Mouse (Mus musculus) ES-CJ7 (cell line): ENCODE data around the gene Herc6.
A peak's percentile ranks its signal among the peaks of the same experiment; 100 is the strongest.
"Not testable (repeated sequence)": the region's sequence is repeated elsewhere in the genome, so short reads cannot be mapped to it uniquely, and the experiment has no call there.

Experiments
- DNase-seq: peaks from one replicate; pipeline ENCODE4 v3.0.0; 2011; ENCODE audit warnings: low read depth, low spot score

Gene Herc6

DNA sequence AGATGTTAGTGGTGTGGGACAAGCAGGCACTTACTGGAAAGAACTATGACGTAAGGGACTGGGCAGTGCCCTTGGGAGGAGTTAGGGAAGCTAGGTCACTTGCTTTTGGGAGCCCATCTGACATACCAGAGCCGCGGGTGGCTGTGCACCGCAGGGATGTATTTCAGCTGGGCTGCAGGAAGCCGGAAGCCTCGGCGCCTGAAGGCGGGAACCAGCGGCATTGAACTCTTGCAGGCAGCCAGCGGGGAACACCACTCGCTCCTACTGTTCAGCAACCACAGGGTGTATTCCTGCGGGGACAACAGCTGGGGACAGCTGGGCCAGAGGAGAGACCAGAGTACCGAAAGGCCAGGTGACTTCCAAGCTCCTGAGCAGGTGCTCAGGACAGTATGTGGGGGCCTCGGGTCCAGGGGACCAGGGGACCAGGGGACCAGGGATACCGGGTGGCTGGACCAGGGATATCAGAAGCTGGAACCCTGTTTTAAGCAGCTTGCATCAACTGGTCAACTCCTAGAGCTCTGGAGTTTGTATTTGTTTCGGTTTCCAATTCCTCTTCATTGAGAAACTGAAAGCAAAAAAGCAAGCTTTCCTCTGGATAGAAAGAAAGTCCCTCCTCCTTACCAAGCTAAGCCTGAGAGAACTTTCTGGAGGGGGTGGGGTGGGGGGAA lies at the start of gene Herc6:
Herc6 (plus strand) TSS at position 120 of the 668 bp plus-strand sequence.
- peak; percentile 48 for DNase-seq

DNA sequence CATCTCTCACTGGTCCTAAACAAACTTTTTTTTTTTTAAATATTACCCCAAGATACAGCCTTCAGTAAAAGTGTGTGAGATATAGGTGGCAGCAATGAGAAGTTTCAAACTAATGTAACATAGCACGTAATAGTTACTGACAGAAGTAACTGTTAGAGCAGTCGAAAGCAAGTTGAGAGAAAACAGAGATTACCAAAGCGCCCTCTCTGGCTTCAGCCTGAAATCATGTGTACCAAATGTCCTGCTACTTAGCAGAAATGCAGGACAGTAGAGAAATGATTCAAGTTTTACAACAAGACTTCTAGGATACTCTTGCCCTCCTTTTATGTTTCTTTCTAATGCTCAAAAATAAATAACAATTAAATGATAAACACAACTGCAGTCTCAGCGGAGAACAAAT lies 49.8 kb upstream of the Herc6 start:
- no peak for DNase-seq

DNA sequence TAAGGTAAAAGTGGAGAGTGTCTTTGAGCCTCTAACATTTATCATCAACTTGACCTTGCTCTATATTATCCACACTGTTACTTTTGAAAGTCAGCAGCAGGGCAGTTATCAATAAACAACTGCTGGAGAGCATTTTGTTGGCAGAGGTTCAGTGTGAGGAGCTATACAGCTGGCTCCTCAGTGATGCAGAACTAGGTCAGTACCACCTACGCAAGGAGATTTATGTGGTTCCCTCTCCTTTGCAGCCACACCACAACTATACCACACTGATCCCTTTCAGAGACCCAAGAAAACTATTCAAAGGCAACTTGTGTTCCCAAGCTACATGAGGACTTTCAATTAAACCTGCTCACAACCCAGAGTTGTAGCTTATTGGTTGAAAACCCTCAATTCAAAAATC lies 49.4 kb upstream of the Herc6 start:
- DNase-seq, result no peak

DNA sequence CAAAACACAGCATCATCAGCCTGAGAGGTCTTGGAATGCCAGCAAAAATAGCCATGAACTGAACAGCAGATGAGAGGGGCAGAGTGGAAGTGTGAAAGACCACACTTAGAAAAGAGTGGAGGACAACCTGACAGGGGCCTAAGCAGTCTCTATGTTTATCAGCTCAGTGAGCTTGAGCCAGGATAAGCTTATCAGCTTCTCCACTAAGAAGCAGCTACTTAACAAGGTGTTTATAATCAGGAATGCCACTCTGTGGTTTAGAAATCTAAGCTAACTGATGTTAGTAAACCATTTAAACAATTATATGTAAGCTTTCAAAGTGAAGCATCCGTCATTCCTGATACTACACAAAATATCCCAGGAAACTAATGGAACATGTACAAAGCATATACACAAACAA lies 48.8 kb upstream of the Herc6 start:
- DNase-seq, result no peak

DNA sequence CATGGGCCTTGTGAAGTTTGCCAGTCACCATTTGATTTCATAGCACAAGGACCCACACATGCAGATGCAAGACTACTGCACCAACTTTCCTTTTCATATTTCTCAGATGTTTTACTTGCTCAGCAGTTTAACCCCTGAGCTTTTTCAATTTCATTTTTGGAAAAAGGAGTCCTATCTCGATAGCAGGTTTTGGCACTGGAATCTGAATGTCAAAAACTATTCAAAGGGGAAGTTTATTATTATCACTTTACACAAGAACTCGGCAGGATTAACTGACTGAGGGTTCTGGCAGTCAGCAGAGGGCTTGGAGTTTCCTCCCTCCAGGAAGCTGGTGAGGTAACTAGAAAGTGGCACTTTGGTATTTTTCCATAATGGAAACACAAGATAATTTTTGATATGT lies 47.4 kb upstream of the Herc6 start:
- DNase-seq, result no peak

DNA sequence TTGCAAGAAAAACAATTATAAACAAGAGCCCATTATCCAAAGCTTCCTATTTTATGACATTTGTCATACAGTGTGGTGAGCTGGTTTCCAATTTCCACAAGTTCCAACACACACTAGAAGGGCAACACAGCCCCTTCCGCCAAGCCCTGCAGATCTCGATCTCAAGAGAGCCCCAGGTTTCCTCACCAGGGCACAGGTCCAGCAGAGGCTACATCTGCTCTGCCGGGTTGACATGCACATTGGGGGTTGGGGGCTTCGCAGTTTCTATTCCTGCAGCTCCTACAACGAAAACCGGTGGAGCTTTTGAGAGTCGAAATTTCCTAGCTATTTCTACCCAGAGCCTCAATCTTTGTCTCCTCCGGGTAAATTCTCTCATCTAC lies 46.6 kb upstream of the Herc6 start:
- peak; percentile 7 for DNase-seq

DNA sequence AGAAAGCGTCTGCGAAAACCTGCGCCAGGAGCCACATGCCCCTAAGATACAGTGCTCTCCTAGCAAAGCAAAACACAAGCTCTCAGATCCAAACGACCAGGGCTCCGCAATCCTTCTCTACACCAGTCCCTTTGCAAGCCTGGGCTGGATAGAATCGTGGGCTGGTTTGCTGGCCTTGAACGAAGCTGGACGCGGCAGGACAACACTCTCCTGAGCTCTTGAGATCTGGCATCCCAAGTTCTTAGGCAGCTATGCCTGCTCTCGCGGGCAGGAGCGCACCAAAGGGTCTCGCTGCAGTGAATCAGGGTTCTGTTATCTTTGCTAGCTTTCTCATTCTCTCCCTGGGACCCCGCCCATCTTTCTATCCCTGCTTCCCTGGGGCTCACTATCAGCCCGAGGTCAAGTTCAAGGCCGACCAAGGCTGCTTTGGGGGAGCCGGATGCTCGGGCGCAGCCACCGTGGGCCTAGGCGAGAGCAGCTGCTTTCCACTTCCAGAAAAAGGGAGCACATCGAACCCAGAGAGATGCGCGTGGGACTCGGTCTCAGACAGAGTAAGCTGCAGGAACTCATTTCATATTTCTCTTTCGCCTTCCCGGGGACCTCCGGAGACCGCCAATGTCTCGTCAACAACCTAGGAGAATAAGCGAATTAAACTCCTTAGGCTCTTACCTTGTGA lies 46.1 kb upstream of the Herc6 start:
- DNase-seq, result peak; percentile 80

DNA sequence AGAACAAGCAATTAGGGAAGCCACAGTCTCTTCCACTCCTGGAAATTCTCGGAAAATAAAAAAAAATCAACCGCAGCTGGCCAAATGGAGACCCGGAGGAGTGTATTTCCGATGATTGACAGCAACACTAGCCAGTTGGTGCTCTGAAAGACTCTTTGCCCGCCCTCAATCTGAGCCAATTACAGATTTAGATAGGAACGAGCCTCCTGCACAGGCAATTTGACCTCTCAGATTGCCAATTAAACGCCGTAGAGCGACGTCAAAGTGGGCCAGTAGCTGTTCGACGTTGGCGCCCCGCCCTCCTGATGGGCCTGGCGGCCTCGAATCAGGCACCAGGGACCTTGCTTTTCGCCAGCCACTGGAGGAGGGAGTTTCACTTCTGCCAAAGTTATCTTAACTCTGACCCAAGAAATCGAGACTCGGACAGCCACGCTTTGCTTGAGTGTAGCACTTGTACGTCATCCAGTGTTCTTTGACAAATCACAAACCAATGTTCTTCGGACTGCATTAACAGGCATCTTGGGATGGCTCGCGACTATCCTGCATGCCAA lies 45.3 kb upstream of the Herc6 start, which contains the start of gene Ppm1k:
Ppm1k (minus strand) TSS at position 83 of the 551 bp plus-strand sequence.
- peak; percentile 98 for DNase-seq

DNA sequence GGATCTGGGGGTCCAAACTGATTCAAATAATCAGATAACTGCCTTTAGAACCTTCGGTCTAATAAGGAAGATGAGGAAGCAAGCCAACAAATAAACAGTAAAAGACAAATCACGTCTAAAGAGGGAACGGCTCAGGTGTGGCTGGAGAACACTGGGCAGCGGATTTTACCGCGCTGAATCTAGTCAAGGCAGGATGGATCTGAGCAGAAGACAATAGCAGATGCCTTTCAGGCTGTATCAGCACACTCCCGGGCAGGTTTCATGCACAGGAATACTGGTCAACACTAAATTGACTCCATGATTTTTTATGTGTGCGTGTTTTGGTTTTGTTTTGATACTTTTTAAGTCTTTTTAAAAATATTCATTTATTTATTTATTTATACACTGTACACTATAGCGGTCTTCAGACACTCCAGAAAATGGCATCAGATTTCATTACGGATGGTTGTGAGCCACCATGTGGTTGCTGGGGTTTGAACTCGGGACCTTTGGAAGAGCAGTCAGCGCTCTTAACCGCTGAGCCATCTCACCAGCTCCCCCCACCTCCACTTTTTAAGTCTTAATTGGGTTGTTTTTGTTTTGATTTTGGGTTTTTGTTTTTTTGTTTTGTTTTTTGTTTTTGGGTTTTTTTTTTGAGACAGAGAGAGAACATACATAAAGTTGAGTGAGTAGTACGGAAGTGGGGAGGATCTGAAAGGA lies 44.7 kb upstream of the Herc6 start:
- DNase-seq, result peak; percentile 27

DNA sequence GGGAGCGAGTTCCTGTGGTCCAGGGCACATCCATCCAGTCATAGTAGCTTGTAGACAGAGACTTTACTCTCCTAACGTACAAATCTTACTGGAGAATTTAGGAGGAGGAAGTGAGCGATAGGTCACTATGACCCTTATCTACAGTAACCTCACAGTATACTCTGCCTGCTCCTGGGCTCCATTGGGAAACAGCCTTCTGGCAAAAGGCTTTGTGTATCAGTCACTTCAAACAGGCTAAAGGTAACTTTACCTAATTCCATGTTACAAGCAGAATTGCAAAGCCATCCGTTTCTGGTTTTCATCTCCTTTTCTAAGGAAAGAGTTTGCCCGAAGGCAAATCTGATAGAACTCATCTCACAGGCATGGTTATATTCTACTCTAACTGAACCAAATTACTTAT lies 42.9 kb upstream of the Herc6 start:
- DNase-seq, result no peak

DNA sequence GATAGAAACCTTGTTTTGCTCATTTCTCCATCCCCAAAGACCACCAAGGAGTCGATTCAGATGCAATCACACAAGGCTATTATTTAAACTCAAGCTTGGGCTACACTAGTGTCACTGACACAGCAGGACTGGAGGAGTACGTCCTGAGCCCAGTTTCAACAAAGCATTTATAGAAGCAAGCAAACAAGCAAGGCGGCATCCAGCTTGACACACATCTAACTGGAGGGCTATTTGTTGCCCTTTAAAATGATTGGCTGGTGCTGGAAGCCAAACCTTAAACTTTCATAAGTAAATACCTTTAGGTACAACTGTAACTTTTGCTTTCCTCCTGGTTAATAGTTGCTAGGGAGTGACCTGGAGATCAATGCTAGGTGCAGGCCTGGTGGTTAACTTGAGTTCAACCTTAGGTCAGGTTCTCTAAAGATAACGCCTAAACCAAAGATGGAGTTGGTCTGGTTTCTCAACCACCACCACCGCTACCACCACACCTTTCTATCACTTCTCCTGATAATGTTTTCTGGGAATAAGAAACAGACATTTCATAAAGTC lies 39.8 kb upstream of the Herc6 start:
- no peak for DNase-seq

DNA sequence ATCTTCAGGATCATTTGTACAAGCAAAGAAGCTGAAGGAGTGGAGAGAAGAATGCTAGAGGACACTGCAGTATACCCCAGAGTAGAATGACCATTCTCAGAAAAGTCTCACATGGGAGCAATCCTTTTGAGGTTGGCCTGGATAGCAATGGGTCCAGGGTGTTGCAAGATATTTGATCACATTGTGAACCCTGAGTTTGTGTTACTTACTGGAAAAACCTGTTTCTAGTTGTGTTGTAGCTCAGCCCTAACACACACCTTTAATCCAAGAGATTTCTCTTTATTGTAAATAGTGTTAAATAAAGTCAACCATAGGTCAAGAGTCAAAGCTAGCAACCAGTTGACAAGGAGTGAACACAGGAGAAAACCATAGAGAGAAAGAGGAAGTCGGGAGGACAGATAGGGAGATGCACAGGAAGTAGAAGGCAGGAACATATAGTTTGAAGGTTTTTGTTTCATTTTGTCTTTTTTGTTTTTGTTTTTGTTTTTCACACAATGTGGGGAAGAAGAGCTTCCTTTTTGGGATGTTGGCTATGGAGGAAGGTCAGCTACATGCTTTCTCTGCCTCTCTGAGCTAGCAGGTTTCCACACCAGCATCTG lies 39.0 kb upstream of the Herc6 start:
- no peak for DNase-seq

DNA sequence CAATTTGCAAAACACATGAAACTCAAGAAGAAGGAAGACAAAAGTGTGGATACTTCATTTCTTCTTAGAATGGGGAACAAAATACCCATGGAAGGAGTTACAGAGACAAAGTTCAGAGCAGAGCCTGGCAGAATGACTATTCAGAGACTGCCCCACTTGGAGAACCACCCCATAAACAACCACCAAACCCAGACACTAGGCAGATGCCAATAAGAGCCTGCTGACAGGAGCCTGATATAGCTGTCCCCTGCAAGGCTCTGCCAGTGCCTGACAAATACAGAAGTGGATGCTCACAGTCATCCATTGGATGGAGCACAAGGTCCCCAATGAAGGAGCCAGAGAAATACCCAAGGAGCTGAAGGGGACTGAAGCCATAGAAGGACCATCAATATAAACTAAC lies 37.2 kb upstream of the Herc6 start:
- not testable (repeated sequence) for DNase-seq

DNA sequence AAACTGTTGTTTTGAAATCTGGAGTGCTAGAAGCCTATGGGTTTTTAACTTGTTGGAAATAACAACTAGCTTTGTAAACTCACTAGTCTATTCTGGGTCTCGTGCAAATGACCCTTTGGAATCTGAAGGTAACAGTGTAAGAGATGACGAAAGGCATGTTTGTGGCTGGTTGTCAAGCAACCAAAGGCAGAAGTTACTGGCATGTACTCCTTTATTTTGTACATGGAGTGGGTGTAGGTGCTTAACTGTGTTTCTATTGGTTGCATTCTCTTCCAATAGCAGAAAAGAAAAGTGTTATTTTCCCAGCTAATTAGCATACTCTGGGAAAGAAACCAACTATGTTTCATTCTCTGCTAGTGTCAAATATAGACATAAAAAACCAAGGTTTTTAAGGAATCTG lies 35.9 kb upstream of the Herc6 start:
- DNase-seq, result no peak

DNA sequence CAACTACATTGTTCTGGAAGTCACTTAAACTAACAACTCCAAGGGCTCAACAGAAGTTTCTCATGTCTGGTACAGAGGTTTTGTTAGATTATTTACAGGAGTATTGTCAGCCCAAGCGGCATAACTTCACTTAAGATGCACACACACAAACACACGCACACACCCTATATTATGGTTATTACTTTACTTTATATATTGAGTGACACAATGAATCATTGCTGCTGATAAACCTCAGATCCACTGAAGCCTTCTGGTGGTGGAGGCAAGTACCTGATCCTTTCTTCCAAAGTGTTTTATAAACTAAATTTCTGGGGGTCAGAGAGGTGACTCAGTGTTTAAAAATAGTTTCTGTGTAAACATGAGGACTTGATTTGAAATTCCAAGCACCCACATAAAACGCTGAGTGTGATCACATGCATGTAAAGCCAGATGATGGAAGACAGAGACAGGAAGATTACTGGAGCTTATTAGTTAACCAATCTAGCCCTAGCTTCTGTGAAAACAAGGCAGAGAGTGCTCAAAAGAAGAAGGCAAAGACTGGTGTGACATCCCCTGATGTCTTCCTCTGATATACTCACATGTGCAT lies 29.5 kb upstream of the Herc6 start:
- DNase-seq, result no peak

DNA sequence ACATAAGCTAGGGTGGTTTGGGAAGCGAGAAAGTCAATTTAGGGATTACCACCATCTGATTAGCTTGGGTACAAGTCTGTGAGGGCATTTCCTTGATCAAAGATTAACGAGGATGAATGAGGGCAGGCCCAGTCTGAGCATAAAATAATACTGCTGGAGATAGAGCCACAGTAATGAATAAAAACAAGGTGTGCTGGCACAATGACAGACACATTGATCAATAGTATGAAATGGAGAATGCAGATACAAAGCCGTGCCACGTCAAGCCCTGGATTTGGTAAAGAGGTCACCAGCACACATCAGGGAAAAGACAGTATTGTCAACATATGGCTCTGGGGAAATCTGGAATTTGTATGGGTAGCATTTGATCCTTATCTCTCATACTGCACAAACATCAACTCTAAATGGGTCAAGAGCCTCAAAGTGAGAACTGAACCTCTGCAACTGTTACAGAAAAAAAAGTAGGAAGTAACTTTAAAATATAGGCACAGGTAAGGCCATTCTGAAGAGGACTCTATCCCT lies 22.9 kb upstream of the Herc6 start:
- no peak for DNase-seq

DNA sequence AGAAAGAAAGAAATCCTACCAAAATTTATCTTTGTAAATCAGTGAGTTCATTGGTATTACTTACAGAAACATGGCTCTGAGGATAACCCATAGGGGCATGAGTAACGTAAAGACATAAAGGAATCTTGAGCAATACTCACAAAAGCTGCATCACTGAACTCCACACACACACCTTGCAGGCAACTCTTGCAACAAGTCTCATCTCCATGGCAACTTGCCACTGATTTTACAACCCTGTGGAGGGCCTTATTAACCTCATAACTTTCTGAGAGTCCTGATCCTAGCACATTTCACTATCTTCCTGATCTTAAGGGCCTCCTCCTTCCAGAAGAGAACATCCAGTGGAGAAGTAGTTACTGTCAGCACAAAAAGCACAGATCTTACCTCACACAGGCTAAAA lies 17.3 kb upstream of the Herc6 start:
- DNase-seq, result no peak

DNA sequence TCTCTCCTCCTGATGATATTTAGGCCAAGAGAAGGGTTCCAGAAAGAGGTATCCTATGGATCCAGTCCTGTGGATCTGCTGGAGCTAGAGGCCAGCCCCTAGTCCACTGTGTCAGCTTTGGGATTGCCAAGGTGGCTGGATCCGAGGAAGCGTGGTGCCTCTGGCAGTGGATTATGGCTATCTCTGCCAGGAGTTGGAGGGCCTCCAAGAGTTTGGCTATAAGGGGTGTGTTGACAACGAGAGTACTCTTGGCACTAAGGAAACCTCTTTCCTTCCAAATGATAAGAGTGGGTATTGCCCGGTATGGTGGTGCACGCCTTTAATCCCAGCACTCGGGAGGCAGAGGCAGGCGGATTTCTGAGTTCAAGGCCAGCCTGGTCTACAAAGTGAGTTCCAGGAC lies 15.3 kb upstream of the Herc6 start:
- DNase-seq, result no peak

DNA sequence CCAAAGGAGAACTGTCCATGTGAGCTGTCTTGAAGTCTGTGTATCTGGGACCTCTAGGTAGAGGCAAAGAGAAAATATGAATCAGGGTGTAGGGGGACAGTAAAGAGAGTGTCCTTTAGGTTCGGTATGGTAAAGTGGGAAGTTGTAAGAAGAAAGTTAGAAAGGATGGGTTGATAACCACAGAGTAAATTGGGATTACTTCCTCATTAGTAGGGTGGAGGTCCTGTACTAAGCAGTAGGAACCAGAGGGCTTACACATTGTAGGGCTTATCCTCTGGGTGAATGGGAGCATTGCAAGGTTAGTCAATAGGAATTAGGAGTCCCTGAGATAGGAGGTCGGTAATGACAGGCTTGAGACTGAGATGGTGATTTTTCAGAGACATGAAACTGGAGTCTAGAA lies 13.2 kb upstream of the Herc6 start:
- DNase-seq, result no peak

DNA sequence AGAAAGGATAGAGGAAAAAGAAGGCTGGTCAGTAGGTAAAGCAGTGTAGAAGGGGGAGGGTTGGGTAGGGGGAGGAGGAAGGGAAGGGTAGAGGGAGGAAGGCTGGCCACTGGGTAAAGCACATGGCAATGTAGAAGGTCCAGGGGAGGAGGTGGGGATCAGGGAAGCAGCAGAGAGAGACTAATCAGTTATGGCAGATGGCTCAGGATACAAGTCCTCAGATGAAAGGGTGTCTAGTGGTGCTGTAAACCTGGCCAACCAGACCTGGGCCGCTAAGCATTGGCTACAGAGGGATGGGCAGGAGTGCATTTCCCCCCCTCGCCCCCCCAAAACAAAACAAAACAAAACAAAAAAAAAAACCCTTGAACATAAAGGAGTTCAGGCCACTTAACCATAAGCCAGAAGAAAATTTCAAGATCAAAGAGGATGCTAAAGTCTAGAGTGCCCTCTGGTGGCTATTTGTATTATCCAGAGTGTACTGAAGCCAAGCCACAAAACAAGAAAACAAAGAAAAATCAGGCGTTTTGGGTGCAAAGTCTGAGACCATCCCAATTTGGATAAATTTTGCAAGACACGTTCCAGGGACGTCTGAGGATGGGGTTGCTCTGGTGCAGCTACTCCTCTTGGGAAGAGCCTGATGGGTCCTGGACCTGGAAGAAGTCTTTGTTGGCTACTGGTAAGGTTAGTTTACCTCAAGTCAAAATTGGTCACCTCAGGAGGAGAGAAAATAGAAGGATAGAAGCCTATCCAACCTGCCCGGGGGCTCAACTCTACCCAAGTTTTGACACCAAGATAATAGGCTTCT lies 10.4 kb upstream of the Herc6 start:
- peak; percentile 42 for DNase-seq
